Mouse (Mus musculus) cerebellum, adult 2 months (tissue): Measurements from ENCODE around the gene Ngp.

Experiments
- CTCF ChIP-seq: fragments of 200-500 bp; IDR thresholded peaks from 2 replicates; pipeline ENCODE4 v1.5.1; 2011; ENCODE audit warnings: low read depth, mild to moderate bottlenecking, control low read depth, low read length, moderate library complexity, borderline replicate concordance; ENCODE audit not compliant: insufficient read depth
- POLR2A ChIP-seq: fragments of 200-500 bp; IDR thresholded peaks from 2 replicates; pipeline ENCODE4 v1.6.1; 2011; ENCODE audit warnings: low read length, control low read depth, borderline replicate concordance; ENCODE audit not compliant: insufficient read depth

DNA sequence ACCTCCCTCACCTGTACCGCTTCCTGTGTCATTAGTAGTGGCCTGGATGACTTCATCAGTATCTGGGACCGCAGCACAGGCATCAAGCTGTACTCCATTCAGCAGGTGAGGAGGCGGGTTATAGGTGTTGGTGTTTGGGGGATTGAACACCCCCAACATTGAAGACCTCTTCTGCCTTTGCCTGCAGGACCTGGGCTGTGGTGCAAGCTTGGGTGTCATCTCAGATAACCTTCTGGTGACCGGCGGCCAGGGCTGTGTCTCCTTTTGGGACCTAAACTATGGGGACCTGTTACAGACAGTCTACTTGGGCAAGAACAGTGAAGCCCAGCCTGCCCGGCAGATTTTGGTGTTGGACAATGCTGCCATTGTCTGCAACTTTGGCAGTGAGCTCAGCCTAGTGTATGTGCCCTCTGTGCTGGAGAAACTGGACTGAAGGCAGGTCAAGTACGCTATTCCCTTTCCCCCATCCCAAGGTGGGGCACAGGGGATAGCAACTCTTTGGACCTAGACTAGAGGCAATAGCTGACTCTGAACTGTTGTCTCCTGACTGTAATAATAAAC lies 35.1 kb upstream of the Ngp start:
- TF ChIP-seq CTCF (no peak), POLR2A (no peak)
